Mouse (Mus musculus): ENCODE measurements around the gene Fbxl5. TPM values are rescaled to one million over a fixed set of nuclear protein-coding genes. Genes with fewer than 3 reads are reported as not detected.

Gene Fbxl5
- polyA plus RNA-seq, 1 experiment from 2014 or later: 54.6 TPM

DNA sequence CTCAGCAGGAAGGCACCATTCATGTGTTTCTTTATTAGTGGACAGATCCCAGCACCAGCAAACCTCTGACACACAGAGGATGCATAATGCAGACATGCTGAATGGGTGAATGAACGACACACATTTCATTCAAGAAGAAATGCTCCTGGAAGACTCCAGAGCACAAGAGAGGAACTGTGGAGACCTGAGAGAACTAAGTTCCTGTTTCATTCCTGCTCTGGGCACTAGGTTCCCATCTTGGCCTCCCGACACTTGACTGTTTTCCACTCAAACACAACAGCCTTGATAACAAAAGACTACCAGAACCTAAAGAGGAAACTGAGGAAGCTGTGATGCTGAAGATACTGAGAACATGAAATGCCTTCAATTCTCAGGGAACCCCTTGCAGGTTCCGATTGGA, 26.8 kb upstream of the Fbxl5 start:
- no peak for ATAC-seq (ENCODE audit: insufficient number of reproducible peaks, low FRiP score, low TSS enrichment, low read depth)
- WGBS: 80% methylated on average over 3 of the region's 3 CpGs
- Histone ChIP-seq H3K27ac (no peak overlapping the region), H3K9ac (no peak overlapping the region), H3K4me3 (no peak overlapping the region), H3K27me3 (no peaks in the 10 kb centered on the region), H3K36me3 (no peaks in the 10 kb centered on the region), H3K9me3 (no peaks in the 10 kb centered on the region), H3K4me2 (no peak overlapping the region), H3K4me1 (no peaks in the 10 kb centered on the region)

DNA sequence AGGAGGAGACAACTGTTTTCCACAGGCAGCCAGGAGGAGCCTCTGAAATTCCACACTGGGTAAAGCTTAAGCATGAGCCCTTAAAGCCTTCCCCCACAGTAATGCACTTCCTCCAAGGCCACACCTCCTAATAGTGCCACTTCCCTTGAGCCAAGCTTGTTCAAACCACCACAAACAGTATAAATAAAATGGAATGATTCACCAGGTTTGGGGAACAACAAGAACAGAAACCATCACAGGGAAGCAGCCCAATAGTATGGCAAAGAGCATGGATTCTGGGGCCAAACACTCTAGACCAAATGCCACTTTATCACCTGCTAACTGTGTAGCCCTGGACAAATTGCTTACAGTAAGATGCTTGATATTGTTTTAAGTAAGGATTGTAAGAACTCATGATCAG, 26.1 kb upstream of the Fbxl5 start:
- no peaks in the 10 kb centered on the region for H3K27me3 ChIP-seq
- ATAC-seq (ENCODE audit: insufficient number of reproducible peaks, low FRiP score, low TSS enrichment, low read depth): no peak
- H3K9ac ChIP-seq: no peak overlapping the region

DNA sequence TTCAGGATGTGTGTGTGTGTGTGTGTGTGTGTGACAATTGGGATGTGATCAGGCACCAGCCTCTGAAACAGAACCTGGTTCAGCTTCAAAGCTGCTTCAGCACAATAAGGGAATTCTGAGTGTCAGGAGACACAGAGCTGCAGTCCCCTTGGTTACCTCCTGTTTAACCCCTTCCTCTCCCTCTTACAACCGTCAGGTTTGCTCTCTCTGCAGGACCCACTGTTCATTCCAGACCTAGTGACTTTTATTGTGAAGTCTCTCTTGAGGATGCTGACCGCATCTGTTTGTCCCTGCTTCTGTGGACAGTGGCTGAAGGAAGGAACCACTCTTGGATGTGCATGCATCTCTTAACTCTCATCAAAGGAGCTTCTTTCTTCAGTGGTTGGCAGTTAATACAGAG, 24.8 kb upstream of the Fbxl5 start:
- H3K36me3 ChIP-seq: no peaks in the 10 kb centered on the region
- no peak overlapping the region for H3K9ac ChIP-seq
- H3K4me1 ChIP-seq: no peaks in the 10 kb centered on the region
- 25% methylated on average over 2 of the region's 2 CpGs for WGBS
- H3K4me3 ChIP-seq: no peak overlapping the region
- H3K27me3 ChIP-seq: no peaks in the 10 kb centered on the region
- H3K4me2 ChIP-seq: no peak overlapping the region
- no peak for ATAC-seq (ENCODE audit: insufficient number of reproducible peaks, low FRiP score, low TSS enrichment, low read depth)
- no peak overlapping the region for H3K27ac ChIP-seq
- no peaks in the 10 kb centered on the region for H3K9me3 ChIP-seq

More for the DNA sequence above, 26.1 kb upstream of the Fbxl5 start:
- Histone ChIP-seq H3K9me3 (no peaks in the 10 kb centered on the region), H3K27ac (no peak overlapping the region), H3K36me3 (no peaks in the 10 kb centered on the region), H3K4me1 (no peaks in the 10 kb centered on the region), H3K4me3 (no peak overlapping the region), H3K4me2 (no peak overlapping the region)

DNA sequence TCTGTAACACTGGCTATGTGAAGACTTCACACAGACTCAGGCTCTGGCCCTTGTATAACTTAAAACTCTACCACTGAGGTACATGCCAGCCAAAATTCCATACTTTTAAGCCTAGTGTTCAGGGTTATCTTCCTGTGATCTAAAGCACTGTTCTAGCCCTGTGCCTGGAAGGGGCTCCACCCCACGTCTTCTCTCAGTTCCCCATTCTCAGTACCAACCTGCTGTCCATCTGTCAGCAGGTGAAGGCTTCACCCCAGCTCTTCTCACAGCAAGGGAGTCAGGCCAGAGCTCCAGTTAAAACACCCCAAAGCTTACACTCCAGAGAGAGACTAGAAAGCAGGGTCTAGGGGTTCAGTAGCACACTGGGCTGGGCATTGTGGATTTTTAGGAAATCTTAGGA, 24.2 kb upstream of the Fbxl5 start:
- no peak overlapping the region for H3K4me3 ChIP-seq
- no peaks in the 10 kb centered on the region for H3K9me3 ChIP-seq
- 44% methylated on average over 1 of the region's 1 CpGs for WGBS
- no peaks in the 10 kb centered on the region for H3K36me3 ChIP-seq
- no peak overlapping the region for H3K9ac ChIP-seq
- no peak for ATAC-seq (ENCODE audit: insufficient number of reproducible peaks, low FRiP score, low TSS enrichment, low read depth)
- no peak overlapping the region for H3K4me2 ChIP-seq
- H3K27me3 ChIP-seq: no peaks in the 10 kb centered on the region
- no peaks in the 10 kb centered on the region for H3K4me1 ChIP-seq
- no peak overlapping the region for H3K27ac ChIP-seq

DNA sequence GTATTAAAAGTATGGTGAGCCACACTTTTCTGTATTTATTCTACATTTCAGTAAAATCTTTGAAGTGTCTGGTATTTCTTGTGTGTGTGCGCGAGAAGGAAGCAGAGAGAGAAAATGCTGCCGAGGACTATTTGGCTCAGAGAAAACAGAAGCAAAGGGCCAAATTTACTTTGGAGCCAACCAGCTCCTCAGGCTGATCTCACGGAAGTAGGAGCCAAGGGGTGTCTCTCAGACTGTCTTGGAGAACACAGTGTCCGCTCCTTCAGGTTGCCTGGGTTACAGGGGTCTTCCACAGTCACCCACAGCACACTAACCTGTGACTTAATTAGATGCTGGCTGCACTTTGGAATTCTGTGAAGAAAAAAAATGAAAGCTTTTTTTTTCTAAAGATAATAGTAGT, 23.6 kb upstream of the Fbxl5 start:
- H3K36me3 ChIP-seq: no peaks in the 10 kb centered on the region

DNA sequence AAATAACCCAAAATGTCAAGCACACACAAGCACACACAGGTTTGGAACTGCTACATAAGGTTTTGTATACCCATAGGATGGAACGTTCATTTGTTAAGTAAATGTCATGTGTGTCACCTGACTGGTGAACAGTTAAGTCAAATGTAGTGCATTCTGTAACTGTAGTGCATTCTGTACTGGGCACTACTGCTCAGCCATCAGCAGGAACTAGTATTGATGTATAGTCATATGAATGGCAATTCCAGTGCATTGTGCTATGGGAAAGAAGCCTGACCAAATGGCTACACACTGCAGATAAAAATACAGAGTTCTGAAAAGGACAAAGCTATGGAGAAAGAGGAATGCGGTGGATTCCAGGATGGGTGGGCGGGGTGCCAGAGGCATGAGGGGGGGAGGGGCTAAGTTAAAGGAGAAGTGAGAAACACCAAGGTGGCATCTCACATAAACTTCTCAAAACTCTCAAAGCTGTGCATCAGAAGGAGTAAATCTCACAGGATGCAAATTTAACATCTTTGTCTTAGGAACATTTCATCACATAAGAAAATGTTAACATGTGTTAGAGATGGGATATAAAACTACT, 21.2 kb upstream of the Fbxl5 start:
- 57% methylated on average over 3 of the region's 3 CpGs for WGBS
- Histone ChIP-seq H3K4me3 (no peak overlapping the region), H3K9me3 (no peaks in the 10 kb centered on the region), H3K9ac (no peak overlapping the region), H3K4me1 (no peaks in the 10 kb centered on the region), H3K4me2 (no peak overlapping the region), H3K27me3 (no peaks in the 10 kb centered on the region), H3K36me3 (no peaks in the 10 kb centered on the region), H3K27ac (no peak overlapping the region)
- no peak for ATAC-seq (ENCODE audit: insufficient number of reproducible peaks, low FRiP score, low TSS enrichment, low read depth)

More for the DNA sequence above, 23.6 kb upstream of the Fbxl5 start:
- no peak for ATAC-seq (ENCODE audit: insufficient number of reproducible peaks, low FRiP score, low TSS enrichment, low read depth)
- H3K4me1 ChIP-seq: no peaks in the 10 kb centered on the region
- H3K27ac ChIP-seq: no peak overlapping the region
- H3K27me3 ChIP-seq: no peaks in the 10 kb centered on the region
- H3K9ac ChIP-seq: no peak overlapping the region
- WGBS: 71% methylated on average over 5 of the region's 5 CpGs
- no peaks in the 10 kb centered on the region for H3K9me3 ChIP-seq
- no peak overlapping the region for H3K4me2 ChIP-seq
- H3K4me3 ChIP-seq: no peak overlapping the region

DNA sequence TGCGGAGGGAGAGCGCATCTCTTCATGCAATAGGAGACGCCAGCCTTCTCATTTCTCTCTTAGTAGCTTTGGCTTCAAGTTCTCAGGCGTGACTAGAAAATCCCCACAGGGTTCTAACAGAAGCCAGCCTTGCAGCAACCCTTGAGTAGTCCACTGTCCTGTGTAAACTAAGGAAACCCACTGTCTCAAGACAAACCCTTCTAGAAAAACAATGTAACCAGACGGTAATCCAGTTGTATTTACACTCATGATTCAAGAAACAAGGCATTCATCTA, 20.5 kb upstream of the Fbxl5 start:
- no peaks in the 10 kb centered on the region for H3K36me3 ChIP-seq
- H3K4me2 ChIP-seq: no peak overlapping the region
- no peak overlapping the region for H3K4me3 ChIP-seq
- ATAC-seq (ENCODE audit: insufficient number of reproducible peaks, low FRiP score, low TSS enrichment, low read depth): no peak
- 86% methylated on average over 5 of the region's 5 CpGs for WGBS
- no peaks in the 10 kb centered on the region for H3K4me1 ChIP-seq
- no peak overlapping the region for H3K9ac ChIP-seq
- no peaks in the 10 kb centered on the region for H3K27me3 ChIP-seq
- H3K27ac ChIP-seq: no peak overlapping the region
- H3K9me3 ChIP-seq: no peaks in the 10 kb centered on the region

DNA sequence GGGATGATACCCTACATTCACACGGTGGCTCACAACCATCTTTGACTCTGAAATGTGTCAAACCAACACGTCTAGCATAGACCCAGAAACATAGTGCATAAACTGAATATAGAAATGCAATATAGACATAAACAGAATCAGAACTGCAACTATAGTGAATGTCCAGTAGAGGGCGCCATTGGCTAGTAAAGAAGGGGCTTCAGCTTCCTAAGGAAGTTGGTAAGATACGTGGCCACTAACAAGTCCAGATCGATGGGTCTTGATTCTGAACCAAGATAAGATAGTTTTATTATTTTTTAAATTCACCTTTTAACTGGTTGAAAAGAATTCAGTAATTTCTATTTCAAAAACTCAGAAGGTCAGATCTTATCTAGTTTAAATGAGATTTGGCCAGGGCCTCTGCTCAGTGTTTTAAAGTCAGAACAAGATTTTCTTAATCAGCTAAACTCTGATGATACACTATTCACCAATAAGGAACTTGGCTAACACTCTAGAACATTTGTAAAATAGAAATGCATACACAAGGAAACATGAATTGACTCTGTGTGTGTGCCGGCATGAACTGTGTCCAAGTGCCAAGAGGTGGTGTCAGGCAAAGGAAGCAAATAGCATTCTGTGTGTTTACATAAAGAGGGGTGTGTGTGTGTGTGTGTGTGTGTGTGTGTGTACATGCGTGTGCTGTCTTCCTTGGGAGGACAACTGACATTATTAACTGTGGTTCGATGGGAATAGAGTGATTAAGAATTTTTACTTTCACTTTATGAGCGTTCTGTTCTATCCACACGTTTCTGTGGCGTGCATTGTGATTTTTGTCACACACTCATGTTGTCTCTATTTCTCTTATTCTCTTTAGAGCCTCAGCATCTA, 19.9 kb upstream of the Fbxl5 start:
- no peak overlapping the region for H3K4me3 ChIP-seq
- no peaks in the 10 kb centered on the region for H3K4me1 ChIP-seq
- ATAC-seq (ENCODE audit: insufficient number of reproducible peaks, low FRiP score, low TSS enrichment, low read depth): no peak
- WGBS: 45% methylated on average over 11 of the region's 11 CpGs
- H3K9ac ChIP-seq: no peak overlapping the region
- H3K9me3 ChIP-seq: no peaks in the 10 kb centered on the region
- no peaks in the 10 kb centered on the region for H3K27me3 ChIP-seq
- no peak overlapping the region for H3K27ac ChIP-seq
- H3K36me3 ChIP-seq: no peaks in the 10 kb centered on the region
- no peak overlapping the region for H3K4me2 ChIP-seq

DNA sequence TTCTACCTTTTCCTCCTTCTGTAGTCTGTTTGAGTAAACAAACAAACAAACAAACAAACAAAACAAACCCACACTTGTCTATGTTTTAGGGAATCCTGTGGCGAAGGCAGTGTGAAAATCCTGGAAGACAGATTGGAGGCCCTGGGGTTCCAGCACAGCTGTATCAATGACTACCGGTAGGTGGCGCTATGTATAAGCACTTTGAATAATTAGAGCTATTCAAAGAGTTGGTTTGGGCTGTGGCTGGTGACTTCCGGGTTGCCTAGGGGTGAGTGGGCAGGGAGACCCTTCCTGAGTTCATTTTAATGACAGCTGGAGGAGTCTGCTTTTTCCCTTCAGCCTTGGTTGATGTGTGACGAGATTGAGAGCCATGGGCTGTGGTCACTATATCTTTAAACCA, 15.9 kb upstream of the Fbxl5 start:
- ATAC-seq (ENCODE audit: insufficient number of reproducible peaks, low FRiP score, low TSS enrichment, low read depth): no peak
- no peaks in the 10 kb centered on the region for H3K9me3 ChIP-seq

DNA sequence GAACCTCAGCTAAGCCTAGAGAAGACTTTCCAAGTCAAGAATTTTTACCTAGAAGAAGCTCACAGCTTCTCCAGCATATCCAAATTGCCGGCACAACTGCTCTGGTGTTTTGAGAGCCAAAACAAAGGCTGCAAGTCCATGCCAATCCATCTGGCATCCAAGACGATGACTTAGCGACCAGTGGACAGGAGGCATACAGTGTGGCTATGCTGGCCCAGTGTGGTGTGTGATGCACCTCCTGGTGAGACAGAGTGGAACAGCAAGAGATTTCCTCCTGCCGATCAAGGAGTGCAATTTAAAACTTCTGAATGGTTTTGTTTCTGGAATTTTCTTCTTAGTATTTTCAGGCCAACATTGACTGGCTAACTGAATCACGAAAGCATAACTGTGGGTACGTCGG, 15.2 kb upstream of the Fbxl5 start:
- H3K9me3 ChIP-seq: no peaks in the 10 kb centered on the region
- H3K36me3 ChIP-seq: no peaks in the 10 kb centered on the region
- H3K27ac ChIP-seq: no peak overlapping the region
- no peak overlapping the region for H3K9ac ChIP-seq
- no peak for ATAC-seq (ENCODE audit: insufficient number of reproducible peaks, low FRiP score, low TSS enrichment, low read depth)
- H3K4me2 ChIP-seq: no peak overlapping the region
- H3K27me3 ChIP-seq: no peaks in the 10 kb centered on the region
- H3K4me1 ChIP-seq: no peaks in the 10 kb centered on the region
- H3K4me3 ChIP-seq: no peak overlapping the region
- 90% methylated on average over 7 of the region's 7 CpGs for WGBS

More for the DNA sequence above, 15.9 kb upstream of the Fbxl5 start:
- Histone ChIP-seq H3K36me3 (no peaks in the 10 kb centered on the region), H3K4me3 (no peak overlapping the region), H3K9ac (no peak overlapping the region), H3K27ac (no peak overlapping the region), H3K4me2 (no peak overlapping the region), H3K27me3 (no peaks in the 10 kb centered on the region), H3K4me1 (no peaks in the 10 kb centered on the region)
- WGBS: 58% methylated on average over 5 of the region's 5 CpGs

DNA sequence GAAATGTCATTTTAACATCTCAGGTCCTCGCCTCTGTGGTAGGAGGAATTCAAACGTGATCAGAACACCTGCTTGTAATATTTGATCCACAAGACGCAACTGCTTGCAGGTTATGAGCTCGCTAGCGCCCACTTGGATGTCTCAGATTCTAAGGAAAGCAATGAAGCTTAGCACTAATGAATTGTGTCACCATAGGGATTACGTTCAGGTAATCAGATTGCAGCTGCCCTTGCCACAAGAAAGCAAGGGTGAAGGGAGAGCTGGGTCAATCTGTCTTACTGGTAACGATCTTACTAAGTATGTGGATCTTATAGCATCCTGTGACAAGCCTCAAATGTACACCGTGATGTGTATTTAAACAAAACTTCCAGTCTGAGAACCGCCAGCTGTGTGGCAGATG, 5.9 kb upstream of the Fbxl5 start:
- Histone ChIP-seq H3K27me3 (no peaks in the 10 kb centered on the region), H3K36me3 (no peaks in the 10 kb centered on the region), H3K4me1 (no peaks in the 10 kb centered on the region), H3K4me2 (no peak overlapping the region), H3K27ac (no peak overlapping the region), H3K9me3 (no peaks in the 10 kb centered on the region), H3K4me3 (no peak overlapping the region), H3K9ac (no peak overlapping the region)
- 41% methylated on average over 9 of the region's 9 CpGs for WGBS
- no peak for ATAC-seq (ENCODE audit: insufficient number of reproducible peaks, low FRiP score, low TSS enrichment, low read depth)

DNA sequence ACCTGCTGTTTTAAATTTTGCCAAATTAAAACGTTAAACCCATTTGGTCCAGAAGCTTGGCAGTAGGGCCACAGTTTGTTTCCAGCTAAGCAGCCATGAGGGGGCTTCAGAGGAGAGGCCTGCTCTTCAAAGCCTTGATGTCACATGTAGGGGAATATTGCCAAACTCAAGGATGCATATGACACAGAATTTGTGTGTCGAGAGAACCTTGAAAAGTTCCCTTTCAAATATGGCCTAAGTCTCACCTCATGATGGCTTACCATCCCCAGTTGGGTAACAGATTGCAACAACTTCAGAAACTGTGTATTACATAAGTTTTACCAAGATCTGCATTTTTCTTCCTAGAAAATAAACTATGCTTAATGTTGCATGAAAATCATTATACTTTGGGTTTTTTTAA, 5.4 kb upstream of the Fbxl5 start:
- Histone ChIP-seq H3K4me1 (no peaks in the 10 kb centered on the region), H3K4me3 (no peak overlapping the region), H3K4me2 (no peak overlapping the region), H3K27ac (no peak overlapping the region), H3K27me3 (no peaks in the 10 kb centered on the region), H3K9me3 (no peaks in the 10 kb centered on the region), H3K9ac (no peak overlapping the region), H3K36me3 (no peaks in the 10 kb centered on the region)
- ATAC-seq (ENCODE audit: insufficient number of reproducible peaks, low FRiP score, low TSS enrichment, low read depth): no peak
- 64% methylated on average over 2 of the region's 2 CpGs for WGBS

DNA sequence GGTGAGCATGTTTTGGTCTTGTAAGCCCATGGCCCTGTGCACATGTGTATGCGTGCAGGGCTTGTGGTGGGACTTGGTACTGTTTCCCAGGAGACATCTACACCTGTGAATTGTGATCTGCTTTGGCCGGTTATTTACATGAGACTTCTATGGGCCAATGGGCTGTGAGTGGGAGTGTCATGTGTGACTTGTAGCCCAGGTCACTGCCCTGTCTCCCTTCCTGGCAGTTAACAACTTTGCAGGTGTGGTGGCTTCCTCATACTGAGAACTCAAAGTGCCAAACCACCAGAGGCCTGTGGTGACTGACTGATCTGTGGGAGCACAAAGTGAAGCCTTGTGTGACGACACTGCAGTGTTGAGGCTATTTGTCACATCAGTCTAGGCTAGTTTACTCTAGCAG, 3.1 kb upstream of the Fbxl5 start:
- Histone ChIP-seq H3K4me3 (no peak overlapping the region), H3K27ac (no peak overlapping the region), H3K9me3 (no peaks in the 10 kb centered on the region), H3K4me1 (no peaks in the 10 kb centered on the region), H3K4me2 (no peak overlapping the region), H3K9ac (no peak overlapping the region), H3K27me3 (no peaks in the 10 kb centered on the region), H3K36me3 (no peaks in the 10 kb centered on the region)
- 80% methylated on average over 3 of the region's 3 CpGs for WGBS
- ATAC-seq (ENCODE audit: insufficient number of reproducible peaks, low FRiP score, low TSS enrichment, low read depth): no peak

Data from limb, embryonic 15.5 days (tissue).